Mouse (Mus musculus) retina, postnatal 7 days (tissue): ENCODE results near the gene Socs4.
A peak's percentile ranks its signal among the peaks of the same experiment; 100 is the strongest.
"Not testable (repeated sequence)": the region's sequence is repeated elsewhere in the genome, so short reads cannot be mapped to it uniquely, and the experiment has no call there.

ENCODE experiments used
- DNase-seq: peaks from one replicate; pipeline ENCODE4 v3.0.0-alpha.2; 2012; ENCODE audit warnings: low read depth, low spot score

Gene Socs4

DNA sequence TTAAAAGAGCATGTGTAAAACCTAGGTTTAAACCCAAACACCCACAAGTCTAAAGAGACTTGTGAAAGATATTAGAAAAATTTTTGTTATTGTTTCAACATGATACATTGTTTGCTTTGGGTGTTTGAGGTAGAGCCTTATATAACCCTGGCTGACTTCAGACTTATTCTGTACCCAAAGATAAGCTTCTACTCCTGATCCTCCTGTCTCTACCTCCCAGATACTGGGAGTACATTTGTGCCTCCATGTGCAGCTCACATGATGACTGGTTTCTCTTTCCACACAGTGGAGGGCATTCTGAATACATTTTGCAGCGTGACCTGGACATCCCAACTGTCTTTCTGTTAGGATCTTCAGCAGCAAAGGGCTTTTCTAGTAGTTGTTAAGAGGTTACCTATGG is 9.5 kb downstream of the Socs4 start:
- no peak for DNase-seq

DNA sequence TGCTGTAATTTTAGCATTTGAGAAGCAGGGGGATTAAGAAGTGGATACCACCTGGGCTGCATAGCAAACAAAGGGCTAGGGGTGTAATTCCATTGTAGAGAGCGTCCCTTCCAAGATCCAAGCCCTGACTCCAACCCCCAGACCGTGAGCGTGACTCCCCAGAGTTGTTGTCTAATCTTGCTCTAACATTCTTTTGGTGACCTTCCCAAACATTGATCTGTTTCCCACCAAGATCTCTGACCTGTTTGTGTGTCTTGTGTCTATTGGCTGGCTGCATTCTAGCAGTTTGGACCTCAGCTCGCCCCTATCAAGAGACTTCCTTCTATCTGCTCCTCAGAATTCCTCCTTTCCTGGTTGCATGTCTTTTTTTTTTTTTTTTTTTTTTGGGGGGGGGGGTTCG is 10.3 kb downstream of the Socs4 start:
- DNase-seq, result no peak

DNA sequence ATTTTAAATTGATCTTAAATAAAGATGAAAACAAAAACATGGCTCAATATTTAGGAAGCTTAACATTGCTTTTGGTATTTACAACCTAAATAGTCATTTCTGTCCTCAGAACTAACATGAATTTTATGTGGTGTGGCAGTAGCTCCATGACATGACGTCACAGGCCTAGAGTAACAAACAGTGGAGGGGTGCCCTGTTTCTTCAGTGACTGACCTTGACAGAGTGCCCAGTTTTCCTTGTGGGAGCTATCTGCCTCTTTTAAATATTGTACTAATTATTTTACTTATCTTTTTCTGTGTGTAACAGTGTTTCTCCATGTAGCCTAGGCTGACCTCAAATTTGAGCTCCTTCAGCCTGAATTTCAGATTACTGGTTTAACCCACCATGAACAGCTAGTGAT is 15.0 kb downstream of the Socs4 start:
- DNase-seq, result no peak

DNA sequence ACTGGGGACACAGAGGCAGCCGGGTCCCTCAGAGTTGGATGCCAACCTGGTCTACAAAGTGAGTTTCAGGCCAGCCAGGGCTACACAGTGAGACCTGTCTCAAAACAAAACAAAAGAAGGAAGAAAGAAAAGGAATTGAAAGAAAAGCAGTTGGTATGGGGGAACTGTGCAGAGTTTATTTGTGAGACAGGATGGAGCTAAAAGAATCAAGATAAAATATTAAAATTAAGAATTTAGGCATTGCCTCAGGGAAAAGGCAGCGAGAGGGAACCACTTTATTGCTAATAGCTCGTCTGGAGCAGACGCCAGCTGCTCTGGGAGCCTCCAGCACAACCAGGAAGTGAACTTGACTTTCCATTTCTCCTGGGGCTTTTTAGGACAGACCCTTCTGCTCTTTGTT is 17.4 kb downstream of the Socs4 start:
- no peak for DNase-seq

DNA sequence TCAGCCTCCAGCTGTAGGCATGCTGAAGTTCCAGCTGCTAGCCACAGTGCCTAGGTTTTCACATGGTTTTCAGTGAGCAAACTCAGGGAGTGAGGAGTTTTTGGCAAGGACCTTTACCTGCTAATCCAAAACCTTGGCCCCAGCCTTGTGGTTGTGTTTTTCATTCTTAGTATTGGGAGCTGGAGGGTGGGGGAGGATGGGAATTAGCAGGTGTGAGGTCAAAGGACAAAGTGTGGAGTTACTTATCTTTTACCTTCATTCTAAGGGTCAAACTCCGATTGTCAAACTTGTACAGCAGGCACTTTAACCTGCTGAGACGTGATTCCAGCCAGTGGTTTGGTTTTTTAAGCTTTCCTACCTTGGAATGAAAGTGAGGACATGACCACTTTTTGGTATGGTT is 19.5 kb downstream of the Socs4 start:
- DNase-seq, result no peak

DNA sequence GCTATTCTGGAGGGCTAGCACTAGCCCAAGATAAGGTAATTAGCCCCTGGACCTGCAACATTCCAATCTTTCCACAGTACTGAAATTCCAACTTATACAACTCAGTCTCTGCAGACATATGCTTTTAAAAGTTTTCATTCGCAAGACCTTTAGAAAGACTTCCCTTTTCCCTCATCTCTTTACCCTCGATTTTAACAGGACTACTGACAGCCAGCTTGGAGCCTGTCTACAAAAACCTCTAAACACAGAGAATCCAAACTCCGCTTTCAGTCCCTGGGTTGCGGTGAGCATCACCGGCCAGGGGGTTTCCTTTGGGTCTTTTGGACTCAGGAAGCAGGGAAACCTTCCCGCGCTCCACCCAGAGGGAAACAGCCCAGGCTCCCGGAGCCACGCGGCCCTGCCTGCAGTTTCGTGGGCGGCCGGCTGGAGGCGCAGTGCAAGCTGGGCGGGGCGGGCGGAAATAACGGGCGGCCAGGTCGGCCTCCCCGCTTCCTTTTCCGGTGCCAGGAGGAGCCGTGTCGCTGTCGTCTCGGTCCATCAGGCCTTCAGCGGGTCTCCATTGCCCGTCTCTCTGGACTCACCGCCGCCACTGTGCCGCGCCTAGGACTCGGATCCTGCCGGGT is 21.2 kb downstream of the Socs4 start, which contains the start of gene Mapk1ip1l:
Gene Mapk1ip1l (plus strand): TSS at position 482 of the 623 bp plus-strand sequence.
- peak; percentile 70 for DNase-seq

DNA sequence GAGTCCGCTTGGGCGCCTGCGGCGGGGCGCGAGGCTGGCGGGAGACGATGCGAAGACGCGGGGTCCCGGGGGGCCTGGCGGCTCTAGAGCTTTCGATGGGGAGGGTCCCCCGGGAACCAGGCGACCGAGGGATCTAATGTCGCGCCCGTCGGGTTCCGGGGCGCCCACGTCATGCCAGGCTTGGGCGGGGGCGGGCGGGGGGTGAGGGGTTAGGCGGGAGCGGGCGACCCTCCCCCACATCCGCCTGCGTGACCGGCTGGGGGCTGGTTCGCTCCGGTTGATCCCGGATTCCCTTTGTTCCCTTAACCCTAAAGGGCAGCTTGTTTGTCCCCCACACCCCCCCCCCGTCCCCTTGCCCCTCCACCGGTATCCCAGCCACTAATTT is 21.7 kb downstream of the Socs4 start:
- DNase-seq, result no peak

DNA sequence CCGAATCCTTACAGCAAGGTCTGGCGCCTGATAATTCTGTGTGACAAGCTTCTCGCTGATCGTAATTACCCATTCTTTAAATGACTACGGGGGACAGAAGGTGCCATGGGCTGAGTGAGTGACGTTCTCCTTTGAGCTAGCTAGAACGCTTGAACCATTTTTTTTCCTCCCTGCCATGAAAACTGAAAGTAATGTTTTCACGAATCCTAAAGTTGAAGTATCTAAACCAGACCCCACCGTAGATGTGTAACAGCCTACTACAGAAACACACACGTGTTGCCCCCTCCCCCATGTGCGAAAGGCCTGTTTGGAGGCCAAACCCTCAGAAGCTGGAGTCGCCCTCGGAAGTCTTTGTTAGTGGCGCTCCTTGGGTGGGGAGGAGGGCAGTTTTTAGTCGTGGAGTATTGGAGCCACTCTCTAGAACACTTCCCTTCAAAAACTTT is 22.1 kb downstream of the Socs4 start:
- DNase-seq, result no peak

DNA sequence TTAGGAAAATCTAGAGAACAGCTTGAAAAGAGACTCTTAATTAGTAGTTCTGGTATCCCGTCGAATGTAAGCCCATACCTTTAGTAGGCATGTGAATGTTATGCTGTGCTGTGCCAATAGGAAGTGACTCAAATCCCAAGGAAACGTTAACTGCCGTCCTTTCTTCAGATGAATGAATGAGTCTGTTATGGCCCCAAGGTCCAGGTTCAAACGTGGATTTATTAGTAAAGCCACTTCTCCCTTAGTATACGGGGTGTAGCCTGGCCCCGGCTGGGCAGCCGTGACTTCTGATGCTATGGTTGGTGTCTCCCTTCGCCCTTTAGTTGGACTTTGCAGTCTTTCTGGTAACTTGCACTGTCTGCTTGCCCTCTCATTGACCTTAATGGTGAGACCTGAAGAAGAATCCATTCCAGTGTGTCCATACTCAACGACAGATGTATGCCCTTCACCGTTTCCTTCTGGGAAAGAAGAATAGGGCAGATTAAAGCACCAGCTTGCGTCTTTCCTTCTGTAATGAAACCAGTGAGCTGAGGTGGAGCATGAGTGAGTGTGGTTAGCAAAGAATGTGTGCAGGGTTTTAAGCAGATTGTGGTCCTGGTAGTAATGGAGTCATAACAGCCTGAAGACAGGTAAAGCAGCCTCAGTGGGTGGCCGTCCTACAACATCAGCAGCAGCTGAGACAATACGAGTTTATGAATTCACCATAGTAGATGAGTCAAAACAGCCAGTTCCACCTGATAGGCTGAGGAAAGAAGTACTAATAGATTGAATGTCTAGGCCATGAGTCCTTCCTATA is 26.4 kb downstream of the Socs4 start:
- DNase-seq, result no peak

DNA sequence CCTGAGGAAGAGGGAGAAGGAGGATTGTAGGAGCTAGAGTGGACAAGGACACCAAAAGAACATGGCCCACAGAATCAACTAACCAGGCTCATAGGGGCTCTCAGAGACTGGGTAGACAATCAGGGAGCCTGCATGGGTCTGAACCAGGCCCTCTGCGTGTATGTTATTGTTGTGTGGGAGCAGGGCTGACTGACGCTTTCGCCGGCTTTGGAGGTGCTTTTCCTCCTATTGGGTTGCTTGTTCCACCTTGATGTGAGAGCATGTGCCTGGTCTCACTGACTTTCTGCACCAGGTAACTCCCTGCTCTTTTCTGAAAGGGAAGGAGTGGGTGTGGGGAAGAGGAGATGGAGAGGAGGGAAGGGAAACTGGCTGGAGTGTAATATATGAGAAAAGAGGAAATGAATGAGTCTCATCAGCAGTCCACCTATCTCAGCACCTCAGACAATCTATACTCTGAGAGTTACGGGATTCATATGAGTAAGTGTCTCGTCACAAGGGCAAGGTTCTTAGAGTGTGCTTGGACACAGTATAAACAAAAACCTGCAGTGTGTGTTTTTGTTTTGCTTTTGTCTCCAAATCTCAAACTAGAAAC is 28.2 kb downstream of the Socs4 start:
- no peak for DNase-seq

DNA sequence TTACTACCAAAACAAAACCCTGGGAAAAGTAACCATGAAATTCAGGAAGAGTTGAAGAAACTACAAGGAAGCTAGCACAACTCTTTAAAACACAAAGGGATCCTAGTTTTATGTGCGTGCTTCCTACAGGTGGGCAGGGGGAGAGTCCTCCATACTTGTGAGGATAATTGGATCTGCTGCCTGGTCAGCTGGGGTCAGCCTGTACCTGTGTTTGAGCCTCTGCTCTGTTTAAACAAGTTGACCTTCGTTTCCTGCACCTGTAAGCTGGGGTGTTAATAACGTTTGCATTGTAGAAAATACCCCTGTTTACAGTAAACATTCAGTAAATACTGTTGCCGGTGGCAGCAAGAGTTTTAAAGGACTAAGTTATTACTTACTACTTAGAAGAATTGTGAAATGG is 29.2 kb downstream of the Socs4 start:
- DNase-seq, result no peak

DNA sequence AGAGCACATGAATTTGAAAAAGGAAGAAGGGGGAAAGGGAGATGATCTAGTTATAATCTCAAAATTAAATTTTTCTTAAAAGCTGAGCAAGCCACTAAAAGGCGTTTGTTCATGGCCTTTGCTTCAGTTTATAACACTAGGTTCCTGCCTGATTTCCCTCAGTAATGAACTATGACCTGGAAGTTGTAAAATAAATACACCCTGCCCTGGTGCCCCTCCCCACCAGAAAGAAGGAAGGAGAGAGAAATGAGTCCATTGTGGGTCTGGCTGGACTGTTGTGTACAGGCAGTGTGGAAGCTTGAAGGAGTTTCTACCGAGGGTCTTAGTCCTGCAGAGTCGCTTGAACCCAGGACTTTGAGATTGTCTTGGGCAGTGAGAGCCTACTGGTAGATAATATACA is 30.9 kb downstream of the Socs4 start:
- no peak for DNase-seq

DNA sequence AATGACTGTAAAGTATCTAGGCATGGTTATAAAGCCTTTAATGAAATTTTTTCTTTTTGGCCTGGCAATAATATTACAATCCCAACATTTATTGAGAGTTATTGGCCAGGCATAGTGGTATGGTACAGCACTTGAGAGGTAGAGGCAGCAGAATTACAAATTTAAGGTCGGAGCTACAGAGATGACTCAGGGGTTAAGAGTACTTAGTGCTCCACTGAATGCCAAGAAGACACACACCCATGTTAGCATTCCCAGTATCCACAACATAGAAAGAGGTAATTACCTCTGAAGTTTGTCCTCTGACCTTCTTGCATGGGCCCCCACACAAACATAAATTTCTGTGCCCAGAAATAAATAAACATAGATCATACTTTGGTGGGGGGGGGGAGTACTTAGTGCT is 32.3 kb downstream of the Socs4 start:
- DNase-seq, result no peak

DNA sequence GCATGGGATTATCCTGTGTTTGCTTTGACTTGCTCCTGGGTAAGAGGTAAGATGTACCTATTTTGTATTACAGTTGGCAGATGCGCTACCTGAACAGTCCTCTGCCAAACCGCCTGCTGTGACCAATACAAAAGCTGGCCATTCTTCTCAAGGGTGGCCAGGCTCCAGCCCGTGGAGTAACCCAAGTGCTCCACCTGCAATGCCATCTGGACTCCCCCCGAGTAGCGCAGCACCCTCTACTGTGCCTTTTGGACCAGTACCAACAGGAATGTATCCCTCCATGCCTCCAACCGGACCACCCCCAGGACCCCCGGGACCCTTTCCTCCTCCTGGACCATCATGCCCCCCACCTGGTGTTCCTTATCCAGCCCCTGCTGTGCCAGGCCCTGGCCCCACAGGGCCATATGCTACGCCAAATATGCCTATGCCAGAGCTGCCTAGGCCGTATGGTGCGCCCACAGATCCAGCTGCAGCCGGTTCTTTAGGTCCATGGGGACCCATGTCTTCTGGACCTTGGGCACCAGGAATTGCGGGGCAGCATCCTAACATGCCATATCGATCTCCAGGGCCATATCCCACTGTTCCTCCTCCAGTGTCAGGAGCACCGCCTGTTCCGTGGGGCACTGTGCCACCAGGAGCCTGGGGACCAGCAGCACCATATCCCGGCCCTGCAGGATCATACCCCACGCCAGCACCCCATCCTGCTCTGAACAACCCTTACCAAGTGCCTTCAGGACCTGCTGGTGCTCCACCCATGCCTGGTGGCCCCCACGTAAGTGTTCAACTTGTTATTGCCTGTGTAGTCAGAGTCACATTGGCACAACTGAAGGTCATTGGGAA is 33.8 kb downstream of the Socs4 start:
- no peak for DNase-seq

DNA sequence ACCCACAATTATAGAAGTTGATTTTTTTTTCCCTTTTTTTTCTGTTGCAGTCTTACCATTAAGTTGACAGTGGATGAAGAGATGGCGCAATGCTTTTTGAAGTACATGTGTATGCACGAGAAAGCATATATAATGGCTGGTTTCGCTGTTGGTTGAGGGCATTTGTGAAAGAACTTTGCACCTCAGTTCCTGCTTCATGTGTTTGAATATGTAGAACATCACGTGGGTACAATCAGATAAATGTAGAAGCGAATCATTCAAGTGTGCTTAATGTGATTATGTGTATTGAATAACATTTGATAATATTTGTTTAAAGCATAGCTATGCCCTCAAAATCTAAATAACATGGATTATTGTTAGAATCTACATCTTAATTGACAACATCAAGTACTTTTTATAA is 42.6 kb downstream of the Socs4 start:
- no peak for DNase-seq

DNA sequence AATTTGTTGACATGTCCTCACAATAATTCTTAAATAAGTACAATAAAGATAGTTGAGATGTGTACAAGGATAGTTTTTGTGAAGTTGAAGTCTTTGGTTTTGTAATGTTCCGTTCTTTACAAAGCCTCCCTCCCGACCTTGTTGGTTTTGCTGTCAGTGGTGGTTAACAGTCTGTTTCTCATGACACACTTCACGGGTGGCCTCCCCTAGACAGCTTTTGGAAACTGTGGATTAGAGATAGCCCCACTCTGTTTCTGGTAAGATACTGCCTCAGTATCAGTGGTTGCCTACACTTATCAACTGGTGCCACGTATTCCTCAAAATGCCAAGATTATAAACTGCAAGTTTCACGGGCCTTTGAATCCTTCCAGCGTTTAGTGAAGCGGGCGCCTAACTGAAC is 44.9 kb downstream of the Socs4 start:
- DNase-seq, result not testable (repeated sequence)

DNA sequence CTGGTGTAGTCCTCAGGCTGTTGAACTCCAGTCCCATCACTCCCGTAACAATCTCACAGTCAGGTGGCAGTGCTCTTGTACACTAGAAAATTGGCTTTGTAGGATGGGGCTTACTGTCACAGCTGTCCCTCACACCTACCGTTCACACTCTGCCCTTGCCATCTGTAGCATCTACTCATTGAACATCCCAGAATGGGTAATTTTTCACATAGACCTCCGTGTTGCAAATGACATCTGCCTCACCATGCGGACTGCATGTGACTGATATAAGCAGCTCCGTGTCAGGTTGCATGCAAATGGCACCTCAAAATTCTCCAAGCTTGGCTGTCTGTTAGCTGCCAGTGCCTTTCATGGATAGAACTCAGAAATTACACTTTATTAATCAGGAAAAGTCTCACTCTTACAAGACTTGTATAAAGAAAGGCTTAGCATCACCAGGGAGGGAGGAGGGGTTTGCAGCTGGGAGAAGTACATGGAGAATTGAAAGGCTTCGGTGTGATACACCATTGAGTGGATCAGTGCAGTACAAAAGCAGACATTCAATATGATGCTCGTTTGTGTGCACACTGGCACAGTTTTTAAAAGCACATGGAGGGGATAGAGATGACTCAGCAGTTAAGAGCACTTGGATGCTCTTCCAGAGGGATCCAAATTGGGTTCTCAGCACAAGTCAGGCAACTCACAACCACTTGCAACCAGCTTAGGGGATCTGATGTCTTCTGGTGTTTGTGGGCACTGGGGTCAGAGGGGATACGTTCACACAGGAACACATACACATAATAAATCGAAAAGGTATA is 49.4 kb downstream of the Socs4 start:
- DNase-seq, result no peak

DNA sequence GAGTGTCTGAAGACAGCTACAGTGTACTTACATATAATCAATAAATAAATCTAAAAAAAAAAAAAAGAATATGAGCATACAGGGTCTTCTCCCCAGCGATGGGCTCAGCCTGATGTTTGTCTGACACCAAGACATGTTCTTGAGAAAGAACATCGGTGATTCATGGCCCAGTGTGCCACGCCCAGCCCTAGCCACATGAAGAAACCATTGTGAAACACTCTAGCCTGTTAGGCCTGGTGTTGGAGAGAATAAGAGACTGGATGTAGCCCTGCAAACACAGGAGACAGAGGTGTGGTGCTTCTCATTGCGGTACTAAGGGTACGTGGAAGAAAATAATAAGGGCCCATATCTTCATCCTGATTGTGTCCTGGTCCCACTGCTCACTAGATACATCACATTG is 50.6 kb downstream of the Socs4 start:
- DNase-seq, result no peak

DNA sequence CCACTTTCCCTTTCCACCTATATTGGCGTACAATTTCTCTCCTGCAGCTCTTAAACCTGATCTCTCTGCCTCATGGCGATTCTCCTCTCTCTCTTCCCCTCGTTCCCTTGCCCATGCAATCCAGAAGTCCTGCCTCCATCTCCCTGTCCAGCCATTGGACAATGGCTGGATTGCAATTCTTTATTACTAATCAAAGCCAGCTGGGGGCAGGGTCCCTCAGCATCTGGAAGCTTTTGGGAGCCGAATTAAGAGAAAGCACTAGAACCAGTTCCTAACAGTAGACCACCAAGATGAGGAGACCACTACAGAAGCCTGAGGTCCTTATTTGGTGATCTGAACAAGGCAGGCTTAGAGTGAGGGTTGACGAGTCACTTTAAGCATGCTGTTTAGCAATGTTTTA is 55.2 kb downstream of the Socs4 start:
- DNase-seq, result no peak

DNA sequence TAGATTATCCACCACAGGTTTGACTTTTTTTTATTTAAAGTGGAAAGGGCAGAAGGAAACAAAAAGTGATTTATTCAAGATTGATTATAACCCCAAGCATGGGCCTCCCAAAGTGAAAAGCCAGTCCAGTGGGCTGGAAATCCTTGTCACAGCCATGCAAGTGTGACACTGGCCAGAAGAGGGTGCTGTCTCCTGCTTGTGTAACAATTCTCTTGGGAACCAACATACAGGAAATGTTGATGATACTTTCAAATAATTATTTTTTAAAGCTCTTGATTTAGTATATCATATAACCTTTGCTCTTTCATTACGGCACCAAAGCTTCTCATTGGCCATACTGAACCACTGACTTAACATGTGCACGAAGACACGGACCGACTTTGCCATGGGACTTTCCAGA is 58.1 kb downstream of the Socs4 start:
- DNase-seq, result peak; percentile 16

DNA sequence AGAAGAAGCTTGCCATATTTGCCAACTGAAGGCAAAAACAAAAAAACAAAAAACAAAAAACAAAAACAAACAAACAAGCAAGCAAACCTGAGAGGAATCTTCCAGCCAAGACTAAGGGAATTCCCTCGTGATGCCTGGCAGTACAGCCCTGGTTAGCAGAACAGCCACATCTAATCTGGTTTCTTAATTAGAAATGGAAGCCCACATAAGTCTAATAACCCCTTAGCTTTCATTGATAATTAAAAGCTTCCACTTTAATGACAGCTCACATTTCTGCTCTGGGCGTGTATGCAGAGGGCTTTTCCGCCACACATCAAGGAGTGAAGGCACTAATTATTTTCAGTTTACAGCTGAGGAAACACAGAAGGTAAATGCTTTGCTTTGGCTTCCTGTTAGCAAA is 58.6 kb downstream of the Socs4 start:
- DNase-seq, result no peak
